Mouse (Mus musculus) cerebellum, adult 8-10 months (tissue): ENCODE measurements around the gene Mindy1.

Experiments used
- DNase-seq: peaks from one replicate; pipeline ENCODE4 v3.0.0; 2022

Gene Mindy1

GRCm38 (mm10) chr3:95281216-95282126 lies at the start of gene Mindy1, which contains the start of gene Prune1:
Gene Mindy1 (plus strand): TSS chr3:95281345.
Gene Prune1 (minus strand): TSS chr3:95282076.
- peak; percentile 99 for DNase-seq

GRCm38 (mm10) chr3:95232771-95233170 lies 48.4 kb upstream of the Mindy1 start:
- DNase-seq = no peak

DNA sequence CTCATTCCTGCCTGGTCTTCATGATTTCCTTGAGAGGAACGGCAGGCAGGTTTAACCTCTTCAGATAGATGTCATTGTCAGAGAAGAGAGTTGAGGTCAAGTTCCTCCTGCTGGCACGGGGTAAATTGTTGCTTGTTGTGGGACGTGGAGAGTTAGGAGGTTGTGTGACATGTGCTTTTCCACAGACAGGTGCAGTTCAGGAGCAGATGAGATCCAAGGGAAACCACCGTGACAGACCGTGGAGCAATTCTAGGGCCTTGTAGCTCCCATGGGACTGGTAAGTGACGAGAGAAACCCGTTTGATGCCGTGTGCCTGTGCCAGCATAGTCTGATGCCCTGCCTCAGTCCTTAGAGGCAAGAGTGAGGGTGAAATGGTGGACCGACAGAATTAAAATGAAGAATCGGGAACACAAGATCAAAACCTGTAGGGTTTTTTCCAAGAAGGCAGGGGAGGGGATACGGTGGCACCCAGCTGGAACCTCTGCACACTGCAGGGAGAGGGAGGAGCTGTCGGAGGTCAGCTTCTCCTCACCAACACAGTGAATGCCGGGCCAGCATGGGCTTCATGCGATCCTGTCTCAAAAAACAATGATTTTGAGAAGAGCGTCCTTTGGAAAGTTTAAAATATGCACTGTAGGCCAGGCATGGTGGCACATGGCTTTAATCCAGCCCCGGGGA lies 47.7 kb upstream of the Mindy1 start:
- no peak for DNase-seq

DNA sequence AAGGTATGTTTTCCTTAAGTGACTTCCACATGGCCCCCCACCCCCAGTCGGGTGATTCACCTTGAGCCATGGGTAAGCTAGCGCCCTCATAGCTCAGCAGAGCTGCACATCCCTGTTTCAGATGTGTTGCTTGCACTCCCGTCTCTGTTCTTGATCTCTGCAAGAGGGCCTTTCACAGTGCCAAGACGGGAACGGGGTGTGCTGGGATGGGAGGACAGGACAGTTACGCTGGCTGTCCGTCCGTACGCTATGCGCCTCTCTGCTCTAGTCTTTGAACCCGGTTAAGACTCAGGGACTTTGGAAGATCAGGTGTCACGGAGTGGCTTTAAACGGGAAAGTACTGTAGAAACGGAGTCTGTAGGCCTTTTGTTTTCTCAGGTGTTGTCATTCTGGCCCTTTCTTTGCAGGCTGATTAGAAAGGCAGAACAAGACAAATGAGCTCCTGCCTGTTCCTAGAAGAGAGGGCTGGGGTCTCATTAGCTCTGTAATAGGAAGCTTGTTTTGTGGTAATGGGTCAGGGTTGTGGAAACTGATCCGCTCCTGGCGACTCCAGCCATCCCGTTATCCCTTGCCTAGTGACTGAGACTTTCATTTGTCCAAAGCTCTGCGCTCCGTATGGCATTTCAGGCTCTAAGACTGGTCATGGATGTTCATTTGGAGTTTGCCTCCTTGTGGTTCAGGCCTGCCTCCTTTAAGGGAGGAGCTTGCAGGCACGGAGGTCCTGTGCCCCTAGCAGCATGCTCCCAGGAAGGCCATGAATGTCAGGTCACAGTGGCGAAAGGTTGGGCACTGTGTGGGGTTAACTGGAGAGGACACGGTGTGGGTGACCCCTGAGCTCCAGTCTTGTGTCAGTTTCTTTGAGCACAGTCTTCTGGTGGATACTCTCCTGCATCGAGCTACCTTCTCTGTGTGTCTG lies 45.5 kb upstream of the Mindy1 start:
- no peak for DNase-seq

DNA sequence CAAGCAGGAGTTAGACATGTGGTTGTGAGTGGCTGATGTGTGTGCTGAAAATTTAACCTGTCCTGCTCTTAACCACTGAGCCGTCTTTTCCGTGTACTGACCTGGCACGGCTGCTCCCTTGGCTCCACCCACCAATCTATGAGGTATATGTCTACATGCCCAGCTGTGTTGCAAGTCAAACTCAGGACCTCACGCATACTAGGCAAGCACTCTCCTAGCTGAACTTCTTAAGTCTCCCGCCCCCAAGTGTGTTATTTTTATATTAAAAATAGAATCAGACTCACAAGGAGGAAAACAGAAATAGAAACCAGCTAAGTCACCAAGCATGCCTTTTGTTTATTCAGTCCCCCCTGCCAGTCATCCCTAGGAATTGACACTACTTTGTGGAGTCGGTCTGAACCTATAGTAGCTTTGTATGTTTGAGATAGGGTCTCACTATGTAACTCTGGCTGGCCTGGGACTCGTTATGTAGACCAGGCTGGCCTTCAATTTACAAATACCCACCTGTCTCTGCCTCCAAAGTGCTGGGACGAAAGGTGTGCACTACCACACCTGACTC lies 43.5 kb upstream of the Mindy1 start:
- no peak for DNase-seq

GRCm38 (mm10) chr3:95239022-95239421 lies 42.1 kb upstream of the Mindy1 start:
- DNase-seq = no peak

DNA sequence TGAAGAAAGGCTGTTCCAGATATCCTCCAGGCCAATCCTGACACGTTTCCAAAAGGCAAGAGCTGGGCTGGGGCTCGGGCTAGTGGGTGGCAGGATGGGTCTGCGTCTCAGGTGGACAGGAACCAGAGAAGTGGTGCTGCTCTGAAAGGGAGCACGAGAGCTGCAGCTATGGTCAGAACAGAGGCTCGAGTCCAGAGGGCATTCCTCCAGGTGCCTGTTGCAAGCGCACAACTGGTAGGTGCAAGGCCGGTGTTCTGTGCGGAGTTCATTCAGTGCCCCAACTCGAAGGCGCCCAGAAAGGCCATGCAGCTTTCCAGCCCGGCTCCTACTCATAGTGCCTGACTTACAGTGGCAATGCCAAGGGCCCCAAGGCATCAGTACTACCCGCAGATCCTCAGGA lies 41.2 kb upstream of the Mindy1 start:
- DNase-seq = no peak

DNA sequence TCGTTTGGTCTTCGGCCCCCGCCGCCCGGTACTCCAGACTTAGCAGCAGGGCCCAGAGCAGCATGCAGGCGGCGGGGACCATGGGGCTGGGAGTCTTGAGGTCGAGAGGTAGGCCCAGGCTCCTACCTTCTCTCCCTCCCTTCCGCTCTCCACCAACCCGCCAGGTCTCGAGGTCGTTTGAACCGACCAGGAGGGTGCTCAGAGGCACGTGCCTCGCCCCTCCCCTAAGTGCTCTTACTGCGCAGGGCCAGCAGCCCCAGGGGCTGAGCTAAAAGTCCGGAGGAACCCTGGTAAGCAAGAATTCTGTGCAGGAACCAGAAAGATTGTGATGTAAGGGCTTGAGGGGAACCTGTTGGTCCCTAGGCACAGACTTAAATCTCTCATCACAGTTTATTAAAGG lies 40.2 kb upstream of the Mindy1 start:
- no peak for DNase-seq

- DNase-seq = no peak
These were observed 39.6 kb upstream of the Mindy1 start, which contains the start of gene Gm128 for GRCm38 (mm10) chr3:95241498-95241897. Gene Gm128 (minus strand): TSS chr3:95241598.

DNA sequence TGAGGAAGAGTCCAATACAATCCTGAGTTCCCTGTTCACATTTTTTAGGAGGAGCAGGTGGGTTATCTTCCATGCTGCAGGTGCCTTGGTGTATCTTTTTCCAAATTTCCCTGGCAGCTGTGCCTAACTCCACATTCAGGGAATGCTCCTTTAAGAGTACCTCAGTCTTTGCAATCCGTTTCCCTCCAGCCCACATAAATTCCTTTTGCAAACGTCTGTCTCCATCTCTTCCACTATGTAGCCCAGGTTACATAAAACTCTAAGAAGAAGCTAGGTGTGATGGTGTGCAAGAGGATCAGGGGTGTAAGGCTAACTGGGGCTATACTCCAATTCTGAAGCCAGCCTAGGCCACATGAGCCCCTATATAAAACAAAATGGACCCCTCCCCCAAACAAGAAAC lies 38.1 kb upstream of the Mindy1 start:
- no peak for DNase-seq

DNA sequence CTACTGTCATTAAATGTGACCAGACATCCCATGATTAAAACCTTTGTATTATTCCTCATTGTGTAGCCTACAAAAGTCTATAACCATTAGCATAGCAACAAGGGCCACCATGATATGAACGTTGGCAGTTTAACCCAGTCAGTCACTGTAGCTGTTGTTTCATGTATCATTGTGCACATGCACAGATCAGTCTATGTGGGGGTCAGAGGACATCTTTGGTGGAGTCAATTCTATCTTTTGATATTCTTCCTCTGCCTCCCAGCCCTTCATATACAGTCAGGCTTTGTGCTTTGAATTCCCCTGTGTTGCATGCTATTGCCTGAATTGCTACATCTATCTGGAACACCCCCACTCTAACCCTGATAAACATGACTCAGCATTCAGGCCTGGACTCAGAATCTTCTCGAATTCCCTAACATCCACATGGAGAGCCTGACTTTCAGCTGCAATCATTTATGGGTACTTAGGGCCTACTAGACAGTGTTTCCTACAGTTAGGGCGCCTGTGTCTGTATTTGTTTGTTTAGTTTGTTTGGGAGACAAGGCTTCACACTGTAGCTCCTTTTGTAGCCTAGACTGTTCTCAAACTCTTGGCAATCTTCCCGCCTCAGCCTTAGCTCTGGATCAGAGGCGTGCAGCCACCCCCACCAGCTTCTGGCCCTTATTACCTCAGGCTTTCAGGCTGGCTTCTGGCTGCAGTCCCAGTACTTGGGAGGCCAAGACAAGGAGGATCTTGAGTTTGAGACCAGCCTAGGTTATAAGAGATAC lies 34.5 kb upstream of the Mindy1 start:
- DNase-seq = peak; percentile 47

- DNase-seq = no peak
These were observed 33.3 kb upstream of the Mindy1 start for GRCm38 (mm10) chr3:95247660-95248336.

DNA sequence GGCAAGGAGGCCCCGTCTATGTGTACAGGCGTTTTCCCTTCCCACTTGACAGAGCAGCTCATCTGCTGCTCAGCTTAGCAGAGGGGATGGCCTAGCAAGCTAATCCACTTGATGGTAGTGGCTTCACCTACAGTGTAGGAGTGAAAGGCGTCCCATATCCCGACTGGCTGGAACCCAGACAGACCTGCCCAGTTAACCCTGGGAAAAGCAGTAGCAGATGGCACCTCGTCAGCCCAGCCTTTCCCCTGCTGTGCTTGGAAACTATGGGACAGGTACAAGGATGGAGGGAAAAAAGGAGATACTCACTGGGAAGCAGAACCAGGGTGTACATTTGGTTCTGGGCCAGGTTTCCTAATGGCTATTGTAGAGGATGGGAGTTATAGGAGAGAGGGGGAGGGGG lies 30.8 kb upstream of the Mindy1 start:
- DNase-seq = peak; percentile 83

DNA sequence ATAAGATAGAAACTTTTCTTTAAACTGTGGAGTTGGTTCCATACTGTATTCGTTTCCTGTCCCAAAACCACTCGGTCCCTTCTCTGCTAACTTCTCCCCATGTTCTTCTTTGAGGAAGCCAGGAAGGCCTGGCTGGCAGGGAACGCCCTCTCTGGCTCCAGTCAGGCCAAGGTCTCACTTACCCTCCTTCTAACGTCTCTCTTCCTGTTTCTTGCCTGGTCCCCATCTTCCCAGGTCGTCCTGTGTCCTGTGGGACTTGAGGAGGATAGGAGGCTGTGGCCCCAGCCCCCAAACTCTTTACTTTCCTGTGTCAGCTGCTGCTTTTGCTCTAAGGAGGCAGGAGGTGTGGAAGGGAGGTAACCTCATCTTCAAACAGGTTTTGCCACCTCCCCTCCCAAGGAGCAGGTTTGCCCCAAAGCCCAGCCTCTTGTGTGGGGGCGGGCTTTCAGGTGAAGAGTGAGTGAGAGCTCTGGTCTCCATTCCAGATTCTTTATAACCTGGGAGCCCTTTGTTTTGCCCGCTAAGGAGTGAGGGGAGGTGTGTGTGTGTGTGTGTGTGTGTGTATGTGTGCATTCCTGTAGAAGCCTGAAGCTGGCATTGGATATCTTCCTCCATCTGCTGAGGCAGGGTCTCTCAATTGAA lies 30.2 kb upstream of the Mindy1 start, which contains the start of gene Bnipl:
TSS of gene Bnipl (minus strand) at position 411 of the 642 bp plus-strand sequence.
- no peak for DNase-seq

DNA sequence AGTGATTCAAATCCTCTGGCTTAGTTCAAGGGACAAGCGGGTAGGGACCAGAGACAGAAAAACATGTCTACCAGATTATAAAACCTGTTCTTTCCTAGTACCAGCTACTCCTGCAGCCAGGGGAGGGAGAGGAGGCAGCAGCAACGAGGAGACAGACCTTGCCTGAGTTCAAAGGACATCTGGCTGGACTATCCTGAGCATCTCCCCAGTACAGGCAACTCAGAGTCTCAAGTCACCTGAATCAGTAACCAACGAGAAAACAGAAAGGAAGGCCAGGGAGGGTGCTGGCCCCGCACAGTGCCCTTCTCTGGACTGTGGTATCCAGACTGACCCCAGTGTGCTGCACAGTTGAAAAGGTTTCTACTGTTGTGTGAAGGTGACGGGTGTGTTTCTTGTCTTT lies 24.2 kb upstream of the Mindy1 start:
- DNase-seq = no peak

GRCm38 (mm10) chr3:95261975-95262374 lies 19.2 kb upstream of the Mindy1 start:
- no peak for DNase-seq

DNA sequence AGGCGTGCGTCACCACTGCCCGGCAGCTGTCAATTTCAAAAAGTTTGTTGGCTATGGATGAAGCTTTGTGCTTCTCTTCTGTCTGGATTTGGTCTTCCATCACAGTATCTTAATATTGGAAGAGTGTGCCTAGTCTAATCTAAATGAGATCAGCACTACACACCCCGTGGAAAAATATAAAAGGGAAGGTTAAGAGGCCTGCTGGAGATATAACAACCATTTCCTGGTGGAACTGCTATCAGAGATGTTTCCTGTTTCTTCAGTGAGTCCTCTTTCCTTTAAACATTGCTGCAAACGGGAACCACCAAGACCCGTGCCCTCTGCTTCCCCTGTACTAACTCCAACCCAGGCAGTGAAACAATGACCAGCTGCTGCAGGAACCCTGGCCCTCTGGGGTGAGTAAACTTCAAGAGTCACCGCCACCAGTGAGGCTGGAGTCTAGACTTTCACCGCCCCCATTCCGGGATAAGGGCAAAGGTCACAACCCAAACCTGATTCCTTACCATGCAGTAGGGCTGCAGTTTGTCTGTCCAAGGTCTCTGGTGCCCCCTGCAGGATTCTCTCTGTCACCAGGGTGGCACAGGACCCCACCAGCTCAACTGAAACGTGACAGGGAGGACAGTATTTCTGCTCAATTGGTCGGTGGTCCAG lies 17.9 kb upstream of the Mindy1 start:
- no peak for DNase-seq

GRCm38 (mm10) chr3:95264724-95265123 lies 16.4 kb upstream of the Mindy1 start:
- no peak for DNase-seq

- no peak for DNase-seq
These were observed 15.1 kb upstream of the Mindy1 start for GRCm38 (mm10) chr3:95266052-95266451.

GRCm38 (mm10) chr3:95267855-95268254 lies 13.3 kb upstream of the Mindy1 start:
- DNase-seq = no peak
